Mouse (Mus musculus) adrenal gland, postnatal 25 days (tissue): ENCODE results near the gene Lrmda. TPM values are rescaled to one million over a fixed set of nuclear protein-coding genes. Genes with fewer than 3 reads are reported as not detected.

Source experiments
- DNase-seq: peaks from one replicate; pipeline ENCODE4 v3.0.0; 2021; ENCODE audit warnings: mixed read lengths
- total RNA-seq: library from RNA; stranded (reverse); gene quantifications from 2 replicates; pipeline ENCODE4 v1.2.3, GENCODE M21; 2021

The Lrmda gene
- total RNA-seq, 1 experiment from 2014 or later = 5.6 TPM

DNA sequence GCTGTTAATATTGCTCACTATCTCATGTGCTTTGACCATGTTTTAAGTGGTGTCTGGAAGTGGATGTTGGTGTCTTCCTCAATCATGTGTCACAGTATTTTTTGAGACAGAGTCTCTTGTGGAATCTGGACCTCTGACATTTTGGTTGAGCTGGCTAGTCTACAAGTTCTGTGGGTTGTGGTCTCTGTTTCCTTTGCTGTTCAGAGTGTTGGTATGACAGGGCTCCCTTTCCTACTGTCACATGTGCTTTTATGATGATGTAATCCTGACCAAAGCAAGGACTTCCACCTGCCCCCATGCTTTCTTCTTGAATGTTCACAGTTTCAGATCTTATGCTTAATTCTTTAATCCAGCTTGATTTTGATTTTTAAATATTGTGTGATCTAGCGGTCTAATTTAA is 879.8 kb downstream of the Lrmda start:
- DNase-seq = no peak

DNA sequence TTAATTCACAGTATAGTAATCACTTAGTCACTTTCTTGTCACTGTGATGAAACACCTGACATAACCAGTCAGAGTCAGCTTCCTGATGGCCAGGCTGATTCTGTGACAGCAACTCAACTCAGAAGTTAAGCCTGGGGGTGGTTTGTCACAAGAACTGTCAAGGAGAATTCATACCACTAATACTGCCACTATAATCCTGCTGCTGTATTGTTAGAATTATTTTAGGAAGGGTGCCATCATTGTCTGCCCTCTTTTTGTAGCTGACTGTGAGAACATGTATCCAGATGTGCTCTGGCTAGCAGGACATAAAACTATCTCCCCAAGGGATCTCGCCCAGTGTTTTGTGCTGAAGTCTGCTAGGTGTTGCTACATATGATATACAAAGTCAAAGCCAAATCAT is 882.6 kb downstream of the Lrmda start:
- DNase-seq = no peak

DNA sequence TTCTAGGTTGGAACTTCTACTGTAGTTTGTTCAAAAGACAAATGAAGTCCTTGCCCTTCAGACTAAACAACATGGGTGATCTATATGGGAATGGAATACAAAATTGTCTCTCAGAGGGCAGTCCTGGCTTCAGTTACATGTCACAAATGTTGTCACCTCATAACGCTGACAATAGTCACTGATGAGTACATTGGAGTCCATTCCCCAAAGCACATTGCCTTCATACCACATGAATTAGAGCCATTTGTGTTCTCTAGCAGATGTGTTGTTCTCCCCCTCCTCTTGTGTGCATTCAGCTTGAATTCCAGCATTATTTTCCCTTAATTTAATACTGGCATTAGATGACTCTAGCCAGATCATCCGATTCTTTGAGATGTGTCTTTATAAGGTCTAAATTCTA is 883.4 kb downstream of the Lrmda start:
- DNase-seq = no peak

DNA sequence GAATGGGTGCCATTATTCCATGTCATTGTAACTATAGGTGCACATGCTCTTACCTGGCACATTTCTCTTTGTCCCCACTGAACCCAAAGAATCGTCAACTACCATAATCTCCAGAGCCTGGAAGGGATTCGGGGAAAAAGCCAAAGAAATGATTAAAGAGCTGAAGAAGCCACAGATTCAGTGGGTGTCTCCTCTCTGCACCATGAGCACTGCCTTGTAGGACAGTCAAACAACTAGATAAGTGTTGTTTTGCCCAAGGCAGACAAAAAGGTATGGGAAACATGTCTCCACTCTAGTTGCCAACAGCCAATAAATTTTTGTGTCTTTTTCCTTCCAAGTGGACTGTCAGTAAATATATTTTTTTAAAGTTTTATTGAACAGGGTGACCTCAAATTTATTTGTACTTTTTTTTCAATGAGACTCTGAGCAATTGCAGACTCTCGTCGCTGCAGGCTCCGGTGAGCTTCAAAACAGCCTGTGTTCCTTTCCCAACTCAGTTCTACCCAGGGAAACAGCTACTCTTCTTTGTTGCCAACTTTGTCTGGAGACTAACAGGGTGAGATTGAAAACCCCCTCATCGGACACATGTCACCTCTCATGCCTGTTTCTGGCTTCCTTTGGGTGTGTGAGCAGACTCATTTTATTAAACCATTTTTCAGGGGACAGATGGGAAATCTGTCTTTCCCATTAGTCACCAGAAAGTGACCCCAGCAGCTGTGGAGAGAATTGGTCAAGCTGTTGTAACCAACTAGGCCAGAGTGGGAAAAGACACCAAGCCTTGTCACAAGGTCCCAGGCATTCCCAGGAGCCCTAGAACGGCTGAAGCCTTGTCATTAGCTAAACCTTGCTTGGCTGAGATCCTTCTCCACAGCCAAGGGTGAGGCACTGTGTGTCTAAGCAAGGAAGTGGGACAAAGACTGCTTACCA is 886.5 kb downstream of the Lrmda start:
- DNase-seq = no peak

DNA sequence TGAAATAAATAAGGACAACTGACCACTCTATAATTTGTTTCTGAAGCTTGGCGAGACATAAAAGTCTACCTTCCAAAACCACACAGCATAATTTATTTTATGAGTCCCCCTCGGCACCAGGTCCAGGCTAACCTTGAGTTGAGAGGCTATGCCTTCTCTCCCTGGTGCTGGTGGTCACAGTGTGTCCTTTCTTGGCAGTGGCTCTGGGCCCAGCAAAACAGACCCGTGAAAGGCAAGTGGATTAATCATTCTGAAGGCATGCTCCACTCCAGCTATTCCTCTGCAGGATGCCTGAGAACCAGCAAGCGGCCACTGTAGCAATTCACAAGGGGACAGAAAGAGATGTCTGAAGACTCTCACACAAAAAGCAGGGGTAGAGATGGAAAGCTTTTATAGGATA is 887.2 kb downstream of the Lrmda start:
- peak; percentile 12 for DNase-seq

DNA sequence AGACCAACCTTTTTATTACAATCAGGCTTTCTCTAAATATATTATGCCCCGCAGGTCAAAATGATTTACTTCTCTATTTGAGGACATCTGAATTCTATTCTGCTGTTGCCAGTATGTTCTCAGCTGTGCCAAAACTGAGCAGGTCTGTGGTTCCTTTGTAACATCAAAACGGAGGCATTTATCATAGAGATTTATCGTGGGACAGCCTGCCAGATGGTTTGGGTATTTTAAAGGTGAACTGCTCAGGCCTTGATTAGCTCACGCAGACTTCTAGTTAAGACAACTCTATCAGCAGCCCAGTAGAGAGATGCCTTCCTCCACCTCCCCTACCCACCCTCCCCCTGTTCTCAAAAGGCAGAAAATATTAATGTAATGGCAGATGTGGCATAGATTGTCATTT is 887.7 kb downstream of the Lrmda start:
- DNase-seq = no peak

DNA sequence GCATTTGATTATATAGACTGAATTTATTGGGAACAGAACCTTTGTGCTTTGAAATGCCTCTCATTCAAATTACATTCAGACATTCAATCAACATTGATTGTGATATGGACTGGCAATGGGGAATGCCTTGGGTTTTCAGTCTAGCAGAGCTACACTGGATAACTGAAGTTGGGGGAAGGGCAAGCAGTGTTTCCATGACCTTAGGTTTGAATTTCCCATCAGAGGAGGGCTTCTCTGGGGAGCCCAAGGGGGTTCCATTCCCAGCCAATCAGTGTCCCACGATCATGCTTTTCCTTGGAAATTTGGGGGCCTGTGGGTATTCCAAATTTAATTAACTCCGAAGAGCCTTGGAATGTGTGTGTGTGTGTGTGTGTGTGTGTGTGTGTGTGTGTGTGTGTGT is 888.5 kb downstream of the Lrmda start:
- DNase-seq = no peak

DNA sequence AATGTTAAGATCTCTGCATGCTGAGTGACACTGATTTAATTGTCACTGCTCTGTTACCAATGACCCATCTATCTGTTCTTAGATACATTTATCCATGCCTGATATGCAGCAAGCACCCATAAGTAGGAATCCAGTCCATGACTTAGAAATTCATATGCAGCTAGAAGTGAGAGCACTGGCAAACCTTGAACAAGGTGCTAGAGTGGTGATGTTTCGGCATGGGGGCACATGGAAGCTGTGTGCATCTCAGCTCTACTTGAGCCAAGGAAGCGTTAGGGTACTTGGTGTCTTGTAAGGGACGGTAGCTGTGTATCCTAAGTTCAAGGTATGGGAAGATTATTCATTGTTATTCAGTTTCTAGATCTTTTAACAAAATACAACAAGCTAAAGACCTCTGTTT is 896.0 kb downstream of the Lrmda start:
- DNase-seq = no peak

DNA sequence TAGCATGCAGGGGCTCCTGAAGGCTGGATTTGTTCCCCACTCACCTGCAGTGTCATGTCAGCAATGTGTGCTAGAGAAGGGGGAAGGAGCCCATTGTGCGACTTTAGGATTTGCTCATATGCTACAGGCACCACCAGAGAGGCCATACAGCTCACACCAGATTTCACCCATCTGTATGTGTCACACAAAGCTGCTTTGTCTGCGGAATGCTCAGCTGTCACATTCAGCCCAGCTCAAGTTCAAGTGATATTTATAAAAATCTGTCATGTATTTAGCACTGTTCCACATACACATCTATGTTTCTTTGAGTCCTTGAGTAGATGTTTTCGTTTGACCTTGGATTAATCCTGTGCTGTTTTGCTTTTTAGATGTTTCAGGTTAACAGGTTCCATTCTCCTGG is 899.0 kb downstream of the Lrmda start:
- DNase-seq = no peak

DNA sequence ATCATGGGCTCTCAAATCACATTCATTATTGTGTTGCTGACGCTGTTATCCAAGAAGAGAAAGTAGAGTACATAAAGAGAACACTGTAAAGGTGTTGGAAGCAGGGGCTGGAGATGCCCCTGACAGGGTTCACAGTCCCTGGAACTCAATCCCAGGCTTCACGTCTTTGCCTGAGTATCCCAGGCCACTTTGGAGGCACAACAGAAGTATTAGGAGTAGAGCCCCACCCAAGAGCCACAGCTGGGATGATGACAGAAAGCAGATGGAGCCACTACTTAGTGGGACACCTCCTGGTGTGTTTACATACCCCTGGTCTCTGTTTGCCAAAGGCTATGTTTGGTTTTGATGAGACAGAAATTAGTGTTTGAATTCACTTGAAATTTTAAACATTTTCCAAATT is 899.4 kb downstream of the Lrmda start:
- DNase-seq = no peak

DNA sequence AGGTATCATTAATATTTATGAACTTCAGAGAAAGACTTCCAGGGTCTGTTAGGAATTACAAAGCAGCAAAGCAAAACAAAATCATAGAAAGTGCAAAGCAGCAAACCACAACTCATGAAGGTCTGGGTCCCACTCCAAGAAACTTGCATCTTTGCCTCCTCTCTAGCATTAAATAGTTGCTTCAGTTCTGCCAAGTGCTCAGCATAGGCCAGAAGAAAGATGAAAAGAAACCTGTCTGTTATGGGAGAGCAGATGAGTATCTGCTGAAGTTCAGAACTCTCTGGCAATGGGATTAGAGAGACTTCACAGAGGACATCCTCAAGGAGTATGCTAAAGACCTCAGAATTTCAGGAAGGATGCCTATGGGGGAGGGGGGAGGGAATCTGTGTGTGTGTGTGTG is 901.6 kb downstream of the Lrmda start:
- DNase-seq = no peak

DNA sequence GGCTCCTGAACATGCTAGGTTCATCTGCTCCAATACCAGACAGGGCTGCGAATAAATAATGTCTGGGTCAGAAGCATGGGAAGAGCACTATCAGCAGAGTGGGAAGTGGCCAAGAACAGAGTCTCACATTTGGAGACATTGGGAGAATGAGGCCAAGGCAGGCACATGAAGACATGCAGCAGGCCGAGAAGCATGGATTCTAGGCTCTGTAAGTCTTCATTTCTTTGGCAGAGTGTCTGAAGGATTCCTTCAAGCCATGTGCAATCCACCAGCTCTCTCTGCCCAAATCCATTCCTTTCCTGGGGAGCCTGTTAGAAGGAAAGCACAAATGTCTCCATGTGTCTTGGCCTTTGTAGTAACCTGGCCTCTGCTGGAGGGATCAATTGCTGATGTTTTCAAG is 902.3 kb downstream of the Lrmda start:
- no peak for DNase-seq

DNA sequence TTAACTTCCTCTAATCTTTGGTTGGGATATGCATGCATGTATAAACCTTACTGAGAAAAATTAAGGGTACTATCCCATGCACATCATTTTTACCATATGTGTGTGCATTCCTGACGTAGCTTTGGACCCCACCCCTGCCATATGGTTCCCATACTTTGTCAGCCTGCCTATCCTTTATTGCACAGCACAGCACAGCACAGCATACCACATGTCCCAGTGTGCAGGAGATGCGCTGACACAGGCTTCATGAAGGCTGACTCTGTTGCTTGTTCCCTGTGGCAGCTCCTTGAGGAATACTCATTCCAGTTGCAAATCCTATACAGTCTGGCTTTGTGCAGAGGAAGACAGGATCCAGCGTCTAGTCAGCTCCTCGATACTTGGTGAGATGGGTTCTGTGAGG is 903.1 kb downstream of the Lrmda start:
- no peak for DNase-seq

DNA sequence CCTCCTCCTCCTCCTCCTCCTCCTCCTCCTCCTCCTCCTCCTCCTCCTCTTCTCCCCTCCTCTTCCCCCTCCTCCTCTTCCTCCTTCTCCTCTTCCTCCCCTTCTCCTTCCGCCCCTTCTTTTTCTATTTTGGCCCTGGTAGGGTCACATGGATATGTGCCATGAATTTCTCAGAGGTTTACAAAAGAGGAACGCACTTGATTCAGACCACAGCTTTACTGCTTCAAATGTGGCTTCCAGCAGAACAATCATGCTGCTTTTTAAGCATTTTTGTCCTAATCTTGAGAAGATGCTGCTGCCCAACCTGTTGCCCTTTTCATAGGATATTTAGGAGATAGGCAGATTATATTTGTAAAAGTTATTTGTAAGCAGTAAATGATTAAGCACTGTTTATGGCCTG is 903.7 kb downstream of the Lrmda start:
- DNase-seq = no peak

DNA sequence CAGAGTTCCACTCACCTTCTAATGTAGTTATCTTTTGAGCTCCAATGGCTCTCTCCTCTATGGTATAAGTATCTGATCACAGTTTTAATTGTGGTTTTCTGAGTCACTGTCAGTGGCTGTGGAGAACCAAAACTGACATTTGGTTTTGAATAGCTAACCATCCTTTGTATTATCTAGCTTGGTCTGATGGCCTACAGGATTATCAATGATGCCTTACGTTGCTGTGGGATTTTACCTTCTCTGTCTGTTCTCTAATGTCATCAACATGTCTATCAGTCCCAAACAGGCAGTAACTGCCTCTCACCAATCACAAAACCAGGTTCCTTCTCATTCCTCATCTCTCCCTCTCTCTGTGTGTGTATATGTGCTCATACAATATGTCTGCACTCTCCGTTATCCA is 908.8 kb downstream of the Lrmda start:
- no peak for DNase-seq

DNA sequence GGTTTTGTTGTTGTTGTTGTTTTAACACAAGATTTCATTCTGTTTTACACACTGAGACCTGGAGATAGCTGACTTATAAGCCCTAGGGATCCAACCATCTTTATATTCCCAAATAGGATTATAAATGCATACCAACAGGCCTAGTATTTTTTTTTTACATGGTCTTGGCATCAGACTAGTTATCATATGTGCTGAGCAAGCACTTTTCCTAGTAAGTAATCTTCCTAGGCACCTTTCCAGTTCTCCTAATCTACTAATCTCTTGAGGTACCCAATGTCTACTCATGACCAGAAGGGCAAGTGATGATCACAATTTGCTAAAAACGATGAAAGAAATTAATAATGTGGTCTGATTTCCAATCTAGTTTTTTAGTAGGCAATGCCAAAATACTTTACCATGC is 909.2 kb downstream of the Lrmda start:
- DNase-seq = no peak

DNA sequence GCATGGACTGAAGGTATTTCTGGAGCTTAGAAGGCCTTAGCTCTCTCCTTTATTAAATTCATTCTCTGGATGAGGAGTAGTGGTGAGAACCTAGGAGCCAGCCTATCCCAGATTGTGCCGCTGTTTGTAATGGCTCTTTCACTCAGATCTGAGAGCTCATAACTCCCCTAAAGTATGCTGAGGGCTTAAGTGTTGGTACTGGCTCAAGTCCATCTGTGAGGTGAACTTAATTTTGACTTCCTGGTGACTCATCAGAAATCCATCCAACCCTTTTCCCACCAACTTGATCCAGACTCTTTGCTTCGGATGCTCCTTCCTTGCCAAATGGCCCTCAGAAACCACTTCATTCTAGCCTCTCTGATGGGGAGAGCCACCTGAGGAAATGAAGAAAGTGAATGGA is 910.1 kb downstream of the Lrmda start:
- DNase-seq = no peak

DNA sequence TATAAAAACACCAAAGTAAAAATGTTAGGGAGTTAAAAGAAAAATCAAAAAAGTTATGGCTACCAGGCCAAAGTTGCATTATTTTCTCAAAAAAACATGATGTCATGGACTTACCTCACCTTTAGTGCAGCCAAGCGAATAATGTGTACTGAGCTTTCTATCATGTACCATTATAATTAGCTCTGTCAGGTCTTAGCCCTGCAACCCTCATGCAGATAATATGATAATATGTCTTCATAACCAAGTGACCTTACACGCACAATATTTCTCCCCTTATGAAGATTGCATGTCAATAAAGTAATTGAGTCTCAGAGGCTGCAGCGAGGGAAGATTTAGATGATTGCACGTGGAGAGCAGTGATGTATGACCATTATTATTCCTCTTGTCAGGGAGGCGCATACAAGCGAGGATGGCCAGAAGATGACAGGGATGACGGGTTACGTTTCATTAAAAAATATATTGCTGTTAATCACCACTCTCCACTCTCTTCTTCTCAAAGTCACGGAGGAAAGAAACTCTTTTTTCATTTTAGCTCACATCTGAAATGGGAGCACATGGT is 911.1 kb downstream of the Lrmda start:
- DNase-seq = no peak

DNA sequence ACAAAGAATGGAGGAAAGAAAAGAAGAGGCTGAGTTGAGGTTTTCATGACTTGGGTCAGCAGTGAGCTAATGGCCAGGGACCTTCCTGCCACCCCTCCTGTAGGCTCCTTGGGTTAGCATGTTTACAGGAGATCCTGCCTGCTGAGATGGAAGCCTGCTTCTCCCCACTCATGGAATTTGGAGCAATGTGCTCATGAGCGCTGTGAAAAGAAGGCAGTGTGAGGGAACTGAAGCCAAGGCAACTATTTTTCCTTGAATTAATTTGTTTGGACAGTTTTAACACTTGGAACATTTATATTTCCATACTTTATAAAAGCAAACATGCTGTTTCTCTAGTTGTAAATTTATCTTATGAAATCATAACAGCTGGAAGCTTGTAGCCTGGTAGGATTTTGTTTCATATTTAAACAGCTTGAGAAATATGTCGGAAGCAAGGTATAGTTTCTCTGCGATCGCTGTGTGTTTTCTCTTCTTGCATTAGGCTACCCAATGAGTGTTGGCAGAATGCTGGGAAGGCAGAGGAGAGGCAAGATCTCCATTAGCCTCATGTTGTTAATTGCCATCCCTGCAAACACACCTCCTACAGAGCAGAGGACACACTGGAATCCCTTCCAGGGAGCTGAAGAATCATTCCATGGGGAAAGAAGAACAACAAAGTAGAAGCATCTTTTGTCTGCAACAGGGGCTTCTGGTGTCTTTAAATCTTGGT is 911.8 kb downstream of the Lrmda start:
- DNase-seq = no peak

DNA sequence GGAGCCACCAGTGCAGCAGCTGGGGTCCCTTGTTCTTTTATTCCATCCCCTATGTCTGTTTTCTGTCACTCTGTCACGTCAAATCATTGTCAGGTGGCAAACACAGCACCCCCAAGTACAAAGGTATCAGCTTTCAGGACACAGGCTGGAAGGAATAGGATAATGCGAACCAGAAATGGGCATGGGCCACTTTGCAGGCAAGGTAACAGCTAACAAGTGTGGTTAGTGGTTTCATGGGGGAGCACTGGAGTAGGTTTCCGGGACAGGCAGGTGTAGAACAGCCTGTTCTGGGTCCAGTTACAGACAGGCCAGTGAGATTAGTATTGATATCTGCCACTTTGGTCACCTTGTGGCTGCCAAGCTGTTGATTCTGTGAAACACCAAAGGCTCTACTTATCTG is 917.2 kb downstream of the Lrmda start:
- DNase-seq = no peak

DNA sequence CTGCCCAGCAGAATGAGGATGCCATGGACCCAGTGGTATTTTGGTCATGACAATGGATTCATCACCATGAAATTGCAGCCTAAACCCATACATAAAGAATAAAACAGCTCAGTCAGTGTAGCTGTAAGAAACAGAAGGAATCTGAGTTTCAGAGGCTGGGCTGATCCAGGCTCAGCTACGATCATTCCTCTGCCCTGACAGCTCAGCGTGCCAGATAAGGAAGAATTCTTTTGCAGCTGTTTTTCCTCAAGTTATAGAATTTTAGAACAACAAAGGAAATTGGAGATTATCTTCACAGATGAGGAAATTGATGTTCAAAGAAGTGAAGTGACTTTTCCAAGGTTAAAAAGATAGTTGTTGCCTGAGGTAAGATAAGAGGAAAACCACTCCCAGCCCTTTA is 921.1 kb downstream of the Lrmda start:
- no peak for DNase-seq

DNA sequence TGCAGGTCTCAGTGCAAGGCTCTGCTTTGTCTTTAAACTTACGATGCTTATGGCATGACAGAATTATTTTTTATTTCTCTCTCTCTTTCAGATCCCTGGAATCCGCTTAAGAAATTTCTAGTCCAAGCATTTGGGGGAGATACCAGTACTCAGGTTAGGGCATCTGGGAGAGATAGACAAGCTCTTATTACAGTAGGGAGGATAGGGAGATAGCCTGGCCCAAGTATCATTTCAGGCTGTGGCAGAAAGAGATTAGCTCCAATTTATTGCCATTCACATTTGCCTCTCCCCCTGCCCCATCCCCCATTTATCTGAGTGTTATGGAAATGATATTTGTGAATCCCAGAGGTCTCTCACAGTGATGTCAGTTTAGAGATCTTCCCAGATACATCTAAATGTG is 923.1 kb downstream of the Lrmda start:
- no peak for DNase-seq

DNA sequence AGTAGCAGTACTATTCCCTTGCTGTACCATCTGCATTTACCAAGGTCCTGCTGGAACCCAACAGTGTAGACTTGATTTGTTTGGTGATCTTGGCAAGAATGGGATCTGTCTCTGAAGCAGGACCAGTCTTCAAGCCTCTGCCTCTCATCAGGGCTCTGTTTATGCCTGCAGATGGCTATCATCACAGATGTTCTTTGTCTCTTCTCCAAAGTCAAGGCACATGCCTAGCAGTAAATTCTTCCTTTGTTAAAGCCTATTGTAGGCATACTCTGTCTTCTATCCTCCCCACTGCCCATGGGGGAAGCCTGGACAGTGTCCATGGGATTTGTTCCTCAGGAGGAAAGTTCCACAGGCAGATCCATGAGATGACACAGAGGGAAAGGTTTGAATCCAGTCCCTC is 930.0 kb downstream of the Lrmda start:
- DNase-seq = no peak

DNA sequence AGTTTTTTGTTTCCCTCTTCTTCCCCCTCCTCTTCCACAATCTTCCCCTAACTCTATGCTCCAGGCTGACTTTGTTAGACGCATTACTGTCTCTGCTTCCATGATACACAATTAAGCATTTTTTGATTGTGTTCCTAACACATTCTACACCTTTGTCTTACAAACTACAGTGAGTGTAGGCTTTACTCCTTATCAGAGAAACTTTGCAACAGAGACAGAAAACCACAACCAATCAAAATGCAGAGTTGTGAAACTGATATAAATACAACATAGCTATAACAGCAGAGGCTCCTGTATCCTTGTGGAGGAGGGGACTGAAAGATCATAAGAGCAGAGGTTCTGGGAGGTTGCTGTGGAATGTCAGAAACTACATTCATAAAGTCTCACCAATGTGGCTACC is 933.5 kb downstream of the Lrmda start:
- DNase-seq = no peak
